Mouse (Mus musculus) kidney, adult 18-20 months (tissue): ENCODE measurements around the gene Ptprd.

ENCODE experiments used
- DNase-seq: peaks from one replicate; pipeline ENCODE4 v3.0.0; 2021

Gene Ptprd

DNA sequence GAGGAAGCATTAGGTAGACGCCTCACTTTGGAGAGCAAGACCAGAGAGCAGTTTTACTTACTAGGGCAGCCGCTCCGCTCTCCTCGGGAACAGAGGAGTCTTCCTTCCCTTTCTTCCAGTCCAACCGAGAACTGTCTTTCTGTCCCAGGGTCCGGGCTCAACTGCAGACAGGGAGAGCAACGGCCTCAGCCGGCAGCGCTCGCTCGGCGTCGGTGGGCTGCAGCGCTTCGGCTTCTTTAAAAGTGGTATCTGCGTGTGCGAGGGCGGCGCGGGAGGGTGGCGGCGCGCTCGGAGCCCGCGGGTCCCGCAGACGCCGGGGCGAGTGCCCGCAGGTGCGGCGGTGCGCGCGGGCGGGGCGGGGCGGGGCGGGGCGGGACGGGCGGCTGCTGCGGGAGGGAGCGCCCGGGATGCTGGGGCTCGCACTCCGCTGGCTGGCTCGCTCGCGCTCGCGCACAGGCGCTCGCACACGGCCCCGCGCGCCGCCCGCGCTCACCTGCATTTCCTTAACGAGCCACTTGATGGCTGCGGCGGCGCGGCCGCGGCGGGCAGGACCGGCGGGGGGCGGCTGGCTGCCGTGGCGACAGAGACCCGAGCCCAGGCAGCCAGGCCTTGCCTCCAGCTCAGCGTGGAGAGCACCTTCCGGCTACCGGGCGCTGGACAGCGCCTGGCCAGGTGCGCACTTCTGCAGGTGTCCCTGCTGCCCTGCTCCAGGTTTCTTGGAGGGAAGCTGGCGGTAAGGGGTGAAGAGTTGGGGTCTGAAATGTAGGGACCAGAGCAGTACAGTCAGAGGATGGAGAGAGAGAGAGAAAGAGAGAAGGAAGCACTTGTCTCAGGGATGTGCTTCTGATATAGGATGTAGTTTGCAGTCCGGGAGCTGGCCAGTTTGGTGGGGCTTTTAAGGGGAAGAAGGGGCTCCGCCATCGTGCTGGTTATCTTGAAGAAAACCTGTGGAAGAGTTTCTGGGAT lies at the start of gene Ptprd:
TSS of gene Ptprd (minus strand) at position 433 of the 966 bp plus-strand sequence.
- peak; percentile 5 for DNase-seq

DNA sequence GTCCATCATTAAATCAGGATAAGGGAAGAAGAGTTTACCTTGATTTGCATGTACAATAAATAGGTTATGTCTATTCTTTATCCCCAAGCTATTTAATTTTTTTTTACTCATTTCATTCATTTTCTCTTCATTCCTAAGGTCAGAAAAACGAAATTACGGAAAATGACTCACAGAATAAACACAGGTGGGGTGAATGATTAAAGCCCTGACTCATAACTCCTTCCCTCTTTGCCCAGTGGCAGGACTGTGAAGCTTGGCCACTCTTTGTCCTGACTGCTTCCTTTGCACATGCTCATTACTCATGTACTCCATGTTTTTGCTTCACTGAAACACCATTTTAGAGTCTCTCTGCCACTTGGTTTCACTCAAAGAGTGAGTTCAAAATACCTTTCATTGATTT lies 24.1 kb upstream of the Ptprd start:
- DNase-seq, result no peak

DNA sequence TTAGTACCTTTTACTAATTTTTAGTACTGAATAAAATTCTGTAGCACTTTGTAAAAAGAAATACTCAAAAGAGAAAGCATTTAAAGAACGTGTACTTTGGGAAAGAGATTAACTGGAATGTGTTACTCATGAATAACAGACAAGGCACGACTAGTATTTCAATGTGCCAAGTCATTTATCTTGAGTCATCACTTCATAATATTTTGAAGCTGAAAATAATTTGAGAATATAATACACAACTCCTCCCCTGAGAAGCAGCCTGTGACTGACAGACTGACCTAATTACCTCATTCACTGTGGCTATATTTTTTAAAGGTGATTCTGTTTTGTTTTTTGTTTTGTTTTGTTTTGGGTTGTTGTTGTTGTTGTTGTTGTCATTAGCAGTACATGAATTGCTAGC lies 23.6 kb upstream of the Ptprd start:
- DNase-seq, result no peak

DNA sequence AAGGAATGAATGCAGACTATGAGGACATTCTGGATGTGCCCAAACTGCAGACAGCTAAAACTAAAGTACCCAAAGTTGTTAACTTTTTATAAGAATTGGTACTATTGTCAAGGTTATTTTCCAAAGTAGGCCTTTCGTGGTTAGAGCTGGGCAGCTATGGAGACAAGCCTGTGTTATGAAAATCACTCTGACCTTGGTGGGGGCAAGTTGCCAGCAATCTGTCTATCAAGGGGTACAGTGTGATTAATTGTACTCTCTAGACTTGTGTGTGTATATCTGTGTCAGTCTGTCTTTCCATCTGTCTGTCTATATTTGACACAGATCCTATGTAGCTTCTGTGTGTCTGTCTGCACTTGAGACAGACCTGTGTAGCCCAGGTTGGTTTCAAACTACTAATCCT lies 22.9 kb upstream of the Ptprd start:
- no peak for DNase-seq

DNA sequence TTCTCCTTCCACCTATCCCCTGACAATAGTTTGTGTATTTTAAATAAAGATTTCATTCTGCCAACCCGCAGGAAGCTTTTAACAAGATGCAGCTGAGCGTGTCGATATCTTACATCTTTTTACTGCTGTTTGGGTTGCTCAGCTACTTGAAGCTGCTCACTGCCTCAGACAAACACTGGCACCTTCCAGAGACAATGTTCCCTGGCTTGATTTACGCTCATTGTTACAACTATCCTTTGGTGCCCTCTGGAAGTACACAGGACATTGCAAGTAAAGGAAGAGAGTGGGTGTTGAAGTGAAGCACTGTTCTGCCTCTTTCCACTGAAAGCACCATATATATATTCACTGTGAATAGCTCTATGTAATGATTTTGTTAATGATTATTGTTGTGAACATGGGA lies 2.2 kb upstream of the Ptprd start:
- DNase-seq, result no peak

DNA sequence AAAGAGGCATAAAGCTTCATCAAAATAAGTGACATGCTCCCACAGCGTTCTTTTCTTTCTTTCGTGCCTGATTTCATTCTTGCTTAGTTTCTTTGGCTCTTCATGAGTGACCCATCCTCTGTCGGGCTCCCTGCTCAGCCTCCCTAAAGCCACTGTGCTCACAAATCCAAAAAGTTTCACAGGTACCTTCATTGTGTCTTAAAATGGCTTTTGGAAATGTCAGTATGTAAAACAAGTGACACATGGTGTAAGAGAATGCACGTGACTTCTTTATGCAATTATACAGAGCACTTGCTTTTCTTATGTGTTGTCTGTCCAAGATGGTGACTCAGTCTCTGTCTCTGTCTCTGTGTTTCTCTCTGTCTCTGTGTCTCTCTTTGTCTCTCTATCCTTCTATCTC lies 1.2 kb upstream of the Ptprd start:
- DNase-seq, result no peak

DNA sequence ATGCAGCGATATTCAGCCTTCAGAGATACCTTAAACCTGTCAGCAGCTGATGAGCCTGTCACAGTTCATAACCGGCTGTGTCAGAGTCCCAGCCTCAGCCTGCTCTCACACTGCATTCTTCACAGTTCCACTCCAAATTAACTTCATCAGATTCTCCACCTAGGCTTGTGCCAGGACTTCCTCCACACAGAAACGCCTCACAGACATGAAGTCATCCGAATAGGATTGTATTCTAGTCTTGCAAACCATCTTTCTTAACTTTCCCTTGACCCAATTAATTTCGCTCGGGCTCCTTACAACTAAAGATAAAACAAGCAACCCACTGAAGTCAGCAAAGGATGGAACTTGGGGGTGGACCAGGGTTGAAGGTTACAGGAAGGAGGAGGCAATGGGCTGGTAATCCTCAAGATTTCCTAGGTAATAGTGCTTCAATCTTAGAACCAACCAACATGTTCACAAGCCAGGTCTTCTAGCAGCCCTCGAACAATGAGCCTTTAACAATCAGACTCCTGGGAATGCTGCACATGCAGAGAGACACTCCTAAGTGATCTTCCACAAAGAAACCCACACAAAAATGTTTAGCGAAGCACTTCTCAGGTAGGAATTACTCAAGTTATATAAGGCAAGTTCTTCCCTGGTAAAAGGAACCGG lies 758 bp downstream of the Ptprd start:
- no peak for DNase-seq

DNA sequence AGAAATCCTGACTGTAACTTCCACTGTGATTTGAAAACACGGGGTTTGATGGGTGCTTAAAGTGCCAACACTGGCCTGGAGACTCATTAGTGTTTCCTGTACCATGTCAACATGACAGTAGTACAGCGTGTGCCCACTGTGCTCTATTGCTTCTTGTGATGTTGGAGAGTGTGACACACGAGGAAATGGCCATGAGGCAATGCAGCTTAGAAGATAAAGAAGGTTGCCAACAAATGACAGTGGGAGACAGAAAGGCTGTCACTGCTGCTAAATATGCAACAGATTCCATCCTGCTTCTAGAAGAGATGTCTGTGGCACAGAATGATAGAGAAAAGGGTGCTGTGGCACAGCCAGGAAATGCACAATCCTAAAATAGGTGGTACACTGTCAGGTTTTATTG lies 6.7 kb downstream of the Ptprd start:
- no peak for DNase-seq

DNA sequence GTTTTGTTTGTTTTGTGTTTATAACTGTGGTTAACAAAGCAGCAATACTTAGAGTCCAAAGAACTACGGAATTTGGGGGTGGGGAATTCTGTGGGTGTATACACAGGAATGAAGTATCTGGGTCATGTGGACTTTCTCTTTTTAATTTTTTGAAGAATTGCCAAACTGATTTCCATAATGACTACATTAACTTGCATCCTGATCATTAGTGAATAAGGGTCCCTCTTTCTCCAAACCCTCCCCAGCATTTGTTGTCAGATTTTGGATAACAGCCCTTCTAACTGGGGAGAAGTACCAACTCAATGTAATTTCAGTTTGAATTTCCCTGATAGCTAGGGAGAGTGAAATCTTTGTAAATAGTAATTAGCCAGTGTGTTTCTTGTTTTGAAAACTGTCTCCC lies 43.3 kb downstream of the Ptprd start:
- no peak for DNase-seq

DNA sequence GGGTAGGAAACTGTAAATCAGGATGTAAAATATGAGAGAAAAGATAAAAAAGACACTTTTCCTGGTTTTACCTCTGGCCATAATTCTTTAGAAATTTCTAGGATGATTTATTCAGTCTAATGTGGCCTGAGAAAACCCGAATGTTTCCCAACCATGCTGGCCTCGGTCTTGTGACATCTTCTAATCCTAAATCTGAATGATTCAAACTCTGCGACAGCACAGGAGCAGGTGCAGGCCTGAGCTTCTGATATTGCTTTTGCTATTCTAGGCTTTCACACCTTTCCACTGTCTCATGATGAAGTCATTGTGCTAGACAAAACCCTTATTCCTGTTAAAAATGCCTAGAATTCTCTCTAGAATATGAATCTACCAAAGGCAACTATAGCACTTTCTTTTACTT lies 51.3 kb downstream of the Ptprd start:
- no peak for DNase-seq

DNA sequence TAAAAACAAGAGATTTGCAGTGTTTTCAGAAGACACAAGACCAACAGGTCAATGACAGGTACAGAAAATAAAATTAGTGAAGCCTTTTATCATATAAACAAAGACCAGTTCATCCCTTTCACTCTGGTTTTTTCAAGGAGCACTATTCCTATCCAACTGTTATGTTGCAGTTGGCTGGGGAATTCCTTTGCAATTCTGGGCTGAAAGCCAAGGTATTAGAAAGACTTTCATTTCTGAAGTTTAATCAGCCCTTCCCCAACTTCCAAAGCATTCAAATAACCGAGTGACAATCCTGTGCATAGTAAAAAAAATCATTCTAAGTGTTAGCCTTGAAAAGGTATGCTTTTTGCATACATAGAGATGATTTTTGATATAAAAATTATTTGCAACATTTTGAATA lies 61.2 kb downstream of the Ptprd start:
- DNase-seq, result no peak

DNA sequence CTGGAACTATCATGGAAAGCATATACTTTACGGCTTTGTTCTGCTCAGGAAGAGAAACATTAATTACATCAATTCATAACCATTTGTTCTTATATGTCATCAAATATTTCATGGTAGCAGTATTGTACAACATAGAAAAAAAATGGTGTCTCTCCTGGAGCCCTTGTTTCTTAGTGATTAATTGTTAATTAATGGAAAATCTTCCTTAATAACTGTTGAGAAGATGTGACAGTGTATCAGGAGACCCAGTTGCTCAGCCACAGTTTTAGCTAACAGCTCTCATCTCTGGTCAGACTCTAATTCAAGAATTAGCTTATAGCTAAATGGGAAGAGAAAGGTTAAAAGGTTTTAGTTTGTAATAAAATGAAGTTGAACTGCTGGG lies 69.0 kb downstream of the Ptprd start:
- no peak for DNase-seq

DNA sequence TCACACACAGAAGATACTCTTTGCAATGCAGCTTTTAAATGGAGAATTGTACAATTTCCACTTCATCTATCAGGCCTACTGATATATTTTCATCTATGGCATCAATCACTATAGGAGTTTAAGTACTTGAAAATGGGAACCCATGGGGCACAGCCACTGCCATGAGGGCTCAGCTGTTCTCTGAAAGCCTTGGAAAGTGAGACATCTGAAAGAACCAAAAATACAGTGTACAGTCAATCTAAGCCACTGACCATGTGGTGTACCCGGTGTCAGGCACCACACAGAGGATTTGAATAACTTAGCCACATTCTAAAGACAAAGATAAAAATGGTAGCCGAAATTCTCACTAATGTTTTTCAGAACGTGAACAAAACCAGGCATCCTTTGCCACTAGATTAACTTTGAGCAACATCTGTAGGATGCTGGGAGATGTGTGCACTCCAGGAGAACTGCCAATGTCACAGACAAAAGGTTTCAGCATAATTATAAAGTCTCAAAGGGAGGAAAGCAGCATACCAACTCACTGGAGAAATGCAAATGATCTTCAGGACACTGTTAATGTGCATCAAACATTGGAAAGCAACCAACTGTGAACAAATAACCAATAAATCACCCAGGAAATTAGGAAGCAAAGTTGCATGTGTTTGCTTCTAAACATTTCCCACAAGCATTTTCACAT lies 69.5 kb downstream of the Ptprd start:
- DNase-seq, result no peak

DNA sequence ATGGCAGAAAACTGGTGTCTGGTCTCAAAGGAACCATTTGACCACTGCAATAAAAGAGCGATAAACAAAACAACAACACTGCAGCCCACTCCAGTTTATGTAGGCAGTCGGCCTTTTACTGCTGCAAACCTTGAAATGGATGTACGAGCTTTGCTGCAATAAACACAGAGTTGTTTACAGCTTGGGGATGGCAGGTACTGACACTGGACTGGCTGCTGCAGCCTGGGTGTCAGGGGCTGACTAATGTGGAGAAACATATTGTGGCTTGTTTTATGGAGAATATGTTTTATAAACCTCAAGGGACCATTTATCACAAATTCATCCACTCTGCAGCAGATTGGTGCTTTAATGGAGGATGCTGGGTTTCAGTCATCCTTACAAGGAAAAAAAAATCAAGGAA lies 100.9 kb downstream of the Ptprd start:
- DNase-seq, result no peak

DNA sequence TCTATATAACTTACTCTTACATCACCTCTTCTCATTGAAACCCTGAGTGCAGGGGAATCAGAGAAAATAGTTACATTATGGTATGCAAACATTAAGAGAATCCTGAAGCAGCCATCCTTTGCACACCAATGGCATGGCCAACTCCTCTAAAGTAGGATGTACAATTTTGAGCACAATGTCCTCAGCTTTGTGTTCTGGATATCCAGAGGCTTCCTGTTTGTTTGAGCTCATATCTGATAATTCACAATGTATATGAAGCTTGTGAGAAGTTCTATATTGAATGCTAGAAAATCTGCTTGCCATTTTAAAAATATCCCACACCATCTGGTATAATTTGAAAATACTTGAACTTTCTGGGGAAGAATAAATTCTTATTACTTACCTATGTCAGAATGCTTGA lies 114.2 kb downstream of the Ptprd start:
- DNase-seq, result no peak

DNA sequence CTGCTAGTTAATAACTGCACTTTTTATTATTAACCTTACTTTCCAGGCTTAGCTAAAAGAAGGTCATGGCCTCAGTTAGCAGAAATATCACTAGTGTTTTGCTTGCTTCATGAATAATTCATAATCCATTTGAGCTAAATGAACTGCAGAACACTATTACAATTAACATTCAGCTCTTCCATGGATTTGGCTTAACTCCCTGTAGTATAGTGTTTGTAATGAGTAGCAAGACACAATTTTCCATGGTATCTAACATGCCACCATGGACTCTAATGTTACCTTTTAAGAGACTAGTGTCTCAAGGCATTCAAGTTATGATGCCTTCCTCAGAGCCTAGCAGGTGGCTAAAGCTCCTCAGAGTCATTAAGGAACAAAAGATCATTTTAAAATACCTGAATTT lies 129.0 kb downstream of the Ptprd start:
- no peak for DNase-seq

DNA sequence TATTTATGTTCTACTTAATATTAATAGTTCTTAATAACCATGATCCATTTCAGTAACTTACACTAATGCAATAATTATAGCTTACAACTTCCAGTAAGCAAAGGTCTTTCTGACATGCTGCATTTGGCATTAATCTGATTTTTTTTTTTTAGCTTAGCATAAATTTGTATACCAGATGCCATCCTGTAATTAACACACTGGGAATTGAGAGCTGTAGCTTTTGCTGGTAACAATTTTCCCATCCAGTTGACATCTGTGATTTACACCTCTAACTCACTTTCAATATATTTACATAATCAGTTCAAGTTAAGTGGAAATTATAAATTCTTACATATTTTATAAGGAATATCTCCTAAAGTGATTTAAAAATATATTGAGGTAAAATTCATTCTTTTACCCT lies 134.3 kb downstream of the Ptprd start:
- DNase-seq, result no peak

DNA sequence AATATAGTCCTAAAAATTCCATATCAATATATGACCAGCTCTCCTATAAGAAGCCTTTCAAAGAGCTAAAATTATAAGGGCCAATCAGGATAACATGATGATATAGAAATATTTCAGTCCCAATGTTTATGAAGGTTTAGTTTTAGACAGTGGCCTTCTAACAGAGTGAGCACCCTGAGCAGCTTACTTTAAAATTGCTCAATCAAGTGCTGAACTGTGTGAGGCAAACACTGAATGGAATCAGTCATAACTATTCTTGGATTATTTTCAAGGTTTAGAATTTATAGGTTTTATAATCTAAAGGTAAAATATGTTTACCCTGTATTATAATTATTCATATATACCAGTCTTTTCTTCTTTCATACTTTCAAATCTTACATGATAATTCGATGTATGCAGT lies 134.7 kb downstream of the Ptprd start:
- no peak for DNase-seq

DNA sequence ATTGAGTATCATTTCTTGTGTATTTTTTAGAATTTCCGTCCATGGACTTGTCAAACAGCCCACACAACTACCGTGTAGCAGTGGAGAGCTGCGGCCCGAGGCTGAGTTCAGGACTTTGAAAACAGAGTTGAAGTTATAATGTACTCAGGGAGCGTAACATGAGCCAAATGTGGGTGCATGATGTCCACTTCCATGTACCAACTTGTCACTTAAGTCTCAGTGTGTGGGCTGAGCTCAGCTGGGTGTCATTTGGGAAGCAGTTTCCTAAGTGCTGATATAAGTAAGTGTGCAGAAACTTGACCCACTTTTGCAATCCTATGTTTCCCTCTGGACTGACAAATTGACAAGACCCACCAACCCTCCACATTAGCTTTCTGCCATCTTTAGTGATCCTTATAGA lies 173.4 kb downstream of the Ptprd start:
- no peak for DNase-seq

DNA sequence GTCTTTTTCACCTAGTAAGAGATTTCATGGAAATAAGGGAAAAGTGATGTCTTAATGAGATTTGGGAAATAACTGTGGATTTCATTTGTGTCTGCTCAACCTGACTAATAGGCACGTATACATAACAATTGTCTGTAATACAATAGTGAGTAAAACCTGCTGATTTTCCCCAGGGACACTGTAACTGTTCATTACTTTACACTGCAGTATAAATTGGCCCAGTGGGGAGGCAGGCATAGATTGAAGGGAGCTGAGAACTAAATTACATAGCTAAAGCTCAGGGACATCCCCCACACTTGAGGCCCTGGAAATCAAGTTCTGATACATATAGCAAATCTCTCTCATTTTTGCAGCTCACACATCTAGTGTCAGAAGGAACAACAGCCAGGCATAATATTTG lies 209.7 kb downstream of the Ptprd start:
- DNase-seq, result no peak

DNA sequence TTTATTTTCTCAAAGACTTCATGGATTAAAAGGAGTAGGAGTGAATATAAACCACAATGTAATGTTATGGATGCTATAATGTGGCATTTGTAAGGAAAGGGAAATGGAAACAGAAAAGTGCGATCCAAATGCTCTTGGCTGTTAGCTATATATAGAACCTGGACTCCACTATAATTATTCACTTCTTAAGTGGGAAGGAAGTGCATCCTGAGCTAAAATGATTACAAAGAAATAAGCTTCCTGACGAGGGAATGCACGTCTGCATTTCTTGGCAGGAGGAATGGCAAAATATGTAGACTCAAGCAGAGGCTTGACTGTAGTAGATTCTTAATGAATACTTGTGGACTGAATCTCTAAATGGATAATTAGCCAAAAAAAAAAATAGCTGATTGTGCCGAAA lies 219.1 kb downstream of the Ptprd start:
- no peak for DNase-seq

DNA sequence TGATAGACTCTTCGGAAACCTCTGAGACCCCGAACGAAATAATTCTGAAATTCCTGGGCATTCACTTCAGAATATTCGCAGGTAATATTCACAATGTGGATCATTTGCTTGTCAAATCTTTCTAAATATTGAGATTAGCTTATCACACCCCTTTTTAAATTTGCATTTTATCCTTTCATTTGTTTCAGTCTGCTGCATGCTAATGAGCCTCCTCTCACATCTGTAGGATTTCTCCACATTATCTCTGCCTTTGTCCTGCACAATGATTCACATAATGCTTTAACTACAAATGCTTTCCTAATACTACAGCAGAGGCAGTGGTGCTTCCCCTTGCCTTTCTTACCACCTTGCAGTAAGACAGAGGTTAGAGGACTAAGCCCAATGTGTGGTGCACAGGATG lies 229.7 kb downstream of the Ptprd start:
- DNase-seq, result no peak

DNA sequence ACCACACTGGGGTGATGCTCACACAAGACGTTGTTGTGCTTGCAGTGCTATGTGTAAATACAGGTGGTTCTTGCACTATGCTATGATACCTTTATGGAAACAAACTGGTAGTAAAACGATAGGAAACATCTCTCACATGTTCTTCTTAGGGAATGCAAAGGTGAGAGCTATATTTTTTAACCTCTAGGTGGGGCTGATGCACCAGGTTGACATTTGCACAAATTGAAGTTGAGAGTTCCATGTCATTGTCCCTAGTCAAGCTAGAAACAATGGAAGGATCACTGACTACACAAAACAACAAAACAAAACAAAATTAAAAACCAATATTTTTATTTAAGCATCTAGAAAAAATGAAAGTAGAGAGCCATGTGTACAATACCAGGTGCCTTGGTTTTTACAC lies 250.1 kb downstream of the Ptprd start:
- DNase-seq, result no peak

DNA sequence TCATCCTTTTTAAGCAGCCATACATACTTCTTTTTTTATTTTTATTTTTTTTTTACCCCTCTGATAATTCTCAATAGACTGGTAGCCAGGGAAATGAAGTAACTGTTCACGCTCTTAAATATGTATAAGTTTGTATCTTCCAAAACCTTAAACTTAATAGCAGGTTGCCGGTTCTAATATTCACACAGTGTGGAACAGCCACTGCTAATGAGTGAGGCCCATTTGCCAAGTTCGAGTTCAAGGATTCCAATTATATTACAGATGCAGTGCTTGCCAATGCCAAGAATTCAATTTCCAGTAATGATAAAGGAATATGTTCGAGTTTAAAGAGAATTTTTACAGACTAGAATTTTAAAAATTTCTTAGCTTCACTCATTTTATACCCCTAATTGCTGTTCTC lies 322.3 kb downstream of the Ptprd start:
- DNase-seq, result no peak
